Mouse (Mus musculus) cerebellum, adult 9-10 months (tissue): ENCODE results near the gene Blvra.

Experiments used
- DNase-seq: peaks from one replicate; pipeline ENCODE4 v3.0.0; 2022

The Blvra gene

DNA sequence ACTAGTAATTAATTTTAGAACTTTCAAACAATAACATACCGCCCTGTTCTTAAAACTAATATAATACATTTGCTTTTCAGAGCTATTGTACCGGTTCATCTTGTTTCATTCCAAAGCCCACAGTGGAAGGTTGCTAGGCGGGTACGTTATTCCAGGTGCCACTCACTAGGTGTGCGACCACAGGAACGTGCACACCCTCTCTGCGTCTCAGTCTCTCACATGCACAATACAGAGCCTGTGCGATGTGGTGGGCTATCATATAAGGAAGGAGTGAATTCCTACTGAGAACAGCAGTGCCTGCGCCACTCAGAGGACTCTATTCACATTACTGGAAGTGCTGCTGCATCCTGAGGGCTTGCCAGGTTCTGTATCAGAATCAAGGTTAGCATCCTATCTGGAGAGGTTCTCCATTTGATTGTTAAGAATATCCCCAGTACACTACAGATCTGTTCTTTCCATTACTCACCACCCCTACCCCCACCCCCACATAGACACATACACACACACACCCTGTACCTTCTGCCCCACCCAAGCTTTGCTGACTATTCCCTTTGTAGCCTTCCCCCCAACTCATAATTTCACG lies 67.5 kb downstream of the Blvra start:
- DNase-seq = no peak

DNA sequence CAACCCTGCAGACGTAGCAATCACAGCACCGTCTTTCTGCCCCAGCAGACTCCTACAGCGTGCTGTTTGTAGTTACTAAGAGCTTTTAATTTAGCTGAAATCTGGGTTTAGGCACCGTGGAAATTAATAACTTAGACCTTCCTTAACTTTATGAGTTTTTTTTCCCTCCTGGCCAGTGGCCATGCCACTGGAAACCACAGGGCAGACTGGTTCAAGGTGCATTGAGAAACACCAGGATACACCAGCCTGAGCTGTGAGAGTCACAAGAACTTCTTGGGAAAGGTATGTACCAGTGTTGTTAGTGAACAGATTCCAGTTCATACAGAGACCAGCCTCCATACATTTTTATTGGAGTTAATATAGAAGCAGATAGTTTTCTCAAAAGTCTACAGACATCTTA lies 68.0 kb downstream of the Blvra start:
- DNase-seq = no peak

DNA sequence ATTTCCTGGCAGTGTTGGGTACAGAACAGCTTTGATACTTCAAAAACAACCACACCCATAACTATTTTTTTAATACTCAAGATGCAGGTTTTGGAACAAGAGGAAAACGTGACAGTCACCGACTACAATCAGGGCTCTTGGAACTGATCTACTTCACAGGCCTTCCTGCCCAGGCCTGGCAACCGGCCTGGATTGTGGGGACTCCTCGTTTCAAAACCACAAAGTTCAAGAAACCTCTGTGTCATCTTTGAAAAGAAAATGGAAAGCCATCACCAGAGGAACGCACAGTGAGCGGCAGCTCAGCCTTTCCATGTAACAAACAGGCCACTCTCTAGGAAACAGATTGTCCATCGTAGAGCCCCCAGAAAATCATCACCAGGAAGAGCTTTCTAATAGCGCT lies 68.6 kb downstream of the Blvra start:
- DNase-seq = no peak

DNA sequence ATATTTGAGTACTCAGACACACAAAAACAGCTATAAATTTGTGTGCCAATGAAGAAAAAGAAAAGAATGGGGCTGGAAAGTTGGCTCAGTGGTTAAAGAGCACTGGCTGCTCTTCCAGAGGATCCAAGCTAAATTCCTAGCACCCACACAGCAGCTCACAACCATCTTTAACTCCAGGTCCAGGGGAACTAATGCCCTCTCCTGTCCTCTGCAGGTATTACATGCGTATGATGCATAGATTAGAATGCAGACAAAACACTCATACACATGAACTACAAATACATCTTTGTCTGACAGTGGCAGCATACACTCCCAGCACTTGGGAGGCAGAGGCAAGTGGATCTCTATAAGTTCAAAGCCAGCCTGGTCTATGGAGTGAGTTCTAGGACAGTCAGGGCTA lies 69.1 kb downstream of the Blvra start:
- DNase-seq = no peak

DNA sequence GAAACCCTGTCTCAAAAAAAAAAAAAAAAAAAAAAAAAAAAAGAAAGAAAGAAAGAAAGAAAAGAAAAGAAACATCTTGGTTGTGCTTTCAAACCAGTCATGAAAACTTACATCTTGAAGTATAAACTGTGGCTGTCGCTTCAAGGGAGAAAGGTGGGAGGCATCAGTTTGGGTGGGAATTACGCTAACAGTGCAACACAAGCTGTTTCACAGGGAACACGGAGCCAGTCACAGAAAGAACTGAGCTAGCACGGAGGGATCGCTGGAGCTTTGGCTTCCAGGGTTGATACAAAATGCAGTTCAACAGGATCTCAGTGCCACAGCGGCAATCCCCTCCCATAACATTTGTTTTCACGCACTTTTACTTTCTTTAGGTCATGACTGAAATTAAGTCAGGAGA lies 69.5 kb downstream of the Blvra start:
- DNase-seq = no peak

DNA sequence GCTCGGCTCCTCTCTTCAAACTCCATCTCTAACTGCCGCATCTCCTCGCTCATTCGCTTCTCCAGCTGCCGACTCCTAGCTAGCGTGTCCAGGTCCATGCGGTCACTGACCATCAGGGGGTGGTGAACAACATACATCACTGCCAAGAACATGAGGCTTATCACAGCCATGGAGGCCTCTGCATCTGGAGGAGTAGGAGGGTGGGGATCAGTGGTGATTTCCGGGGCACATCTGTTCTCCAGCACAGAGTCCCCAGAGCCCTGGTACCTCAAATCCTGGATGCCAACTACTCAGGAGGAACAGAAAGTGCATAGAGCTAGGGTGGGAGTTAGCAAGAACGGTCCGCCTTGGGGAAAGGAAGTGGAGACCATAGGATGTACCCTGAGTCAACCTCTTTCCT lies 71.6 kb downstream of the Blvra start:
- no peak for DNase-seq

DNA sequence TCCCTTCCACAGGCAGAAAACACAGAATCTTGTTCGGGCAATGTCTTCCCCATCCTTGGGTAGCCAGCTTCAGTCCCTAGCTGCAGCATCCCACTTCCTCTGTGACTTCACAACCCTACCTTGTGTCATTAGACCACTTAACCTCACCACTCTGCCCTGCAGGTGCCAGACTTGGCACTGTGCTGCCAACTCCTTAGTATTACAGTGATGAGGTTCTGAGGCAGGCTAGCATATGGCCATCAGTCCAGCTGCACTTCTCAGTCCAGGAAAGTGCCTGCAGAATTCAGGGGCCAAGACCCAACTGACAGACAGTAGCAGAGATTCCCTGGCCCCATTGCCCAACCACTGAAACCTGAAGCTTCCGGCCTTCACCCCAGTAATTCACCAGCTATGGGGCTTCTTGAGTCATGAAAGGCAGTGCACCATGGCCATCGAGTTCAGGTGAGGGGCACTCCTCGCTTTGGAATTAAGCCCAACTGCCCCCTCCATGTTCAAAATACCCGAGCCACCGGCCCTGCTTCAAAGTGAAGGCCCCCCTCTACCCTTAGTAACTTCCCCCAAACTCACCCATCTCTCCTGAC lies 72.2 kb downstream of the Blvra start:
- DNase-seq = no peak

DNA sequence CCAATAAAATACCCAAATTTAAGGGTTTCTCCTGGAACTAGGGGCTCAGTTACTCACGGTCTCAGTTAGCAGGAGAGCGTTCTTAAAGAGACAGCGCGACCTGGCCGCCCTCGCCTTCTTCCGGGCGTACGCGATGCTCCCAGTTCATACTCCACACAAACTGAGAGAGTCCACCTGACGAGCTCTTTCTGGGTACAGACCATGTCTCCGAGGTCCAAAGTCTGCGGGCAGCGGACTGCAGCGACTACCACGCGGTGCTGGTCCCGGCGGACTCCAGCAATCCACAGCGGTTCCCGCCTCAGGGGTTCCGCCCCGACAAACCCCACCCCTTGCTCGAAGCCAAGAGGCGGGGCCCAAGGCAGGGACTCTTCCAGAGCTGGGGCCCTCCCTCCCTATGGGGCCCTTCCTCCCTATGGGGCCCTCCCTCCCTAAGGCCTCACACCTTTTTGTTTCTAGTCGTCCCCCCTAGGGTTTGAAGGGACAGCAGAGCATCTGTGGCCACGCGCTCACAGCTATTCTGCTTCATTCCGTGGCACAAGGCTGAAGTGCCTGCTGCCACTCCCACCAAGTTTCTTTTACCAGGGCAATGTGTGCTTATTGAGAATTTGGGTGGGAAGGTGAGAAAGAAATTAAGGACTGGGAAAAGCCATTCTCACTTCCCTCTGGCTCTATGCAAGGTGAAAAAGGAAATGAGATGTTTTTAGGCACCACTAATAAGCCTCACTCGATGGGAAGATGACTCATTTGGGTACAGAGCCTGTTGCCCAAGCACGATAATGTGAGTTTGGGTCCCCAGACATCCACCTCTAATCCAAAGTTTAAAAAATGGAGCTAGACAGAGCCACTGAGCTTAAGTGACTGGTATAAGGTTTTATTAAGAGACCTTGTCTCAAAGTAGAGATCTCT lies 72.9 kb downstream of the Blvra start, which contains the start of gene Itpripl1:
Gene Itpripl1, minus strand, starts transcription at position 285 of the 906 bp plus-strand sequence.
- no peak for DNase-seq

DNA sequence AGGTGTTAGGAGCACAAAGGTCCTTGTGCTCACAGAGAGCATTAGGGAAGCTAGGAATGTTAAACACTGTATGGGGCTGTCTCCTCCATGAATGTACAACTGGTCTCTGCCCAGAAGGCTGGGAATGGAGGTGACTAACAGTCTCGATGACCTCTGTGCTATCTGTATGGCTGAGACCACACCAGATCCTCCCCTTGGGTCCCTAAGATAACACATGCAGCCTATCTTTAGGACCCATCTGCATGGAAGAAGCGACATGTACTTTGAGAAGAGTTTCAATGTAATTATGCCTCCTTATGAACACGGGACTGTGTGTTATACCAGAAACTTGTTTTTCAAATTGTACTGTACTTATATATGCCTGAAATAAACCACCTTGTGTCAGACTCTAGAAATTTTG lies 75.2 kb downstream of the Blvra start:
- DNase-seq = no peak
